Mouse (Mus musculus) hindbrain, embryonic 15.5 days (tissue): ENCODE measurements at regions not wholly inside any gene's neighbourhood (a gene's known extent, or its start where the extent isn't known, plus 50 kb on each side); places are given as distances from the start of the nearest gene placed in this dataset.

Experiments
- ATAC-seq: fragments of 200-750 bp; cut with Nextera tagmentation; 2 replicates; pipeline ENCODE4 v1.8.0; 2017; ENCODE audit warnings: low read depth, moderate number of reproducible peaks, moderate TSS enrichment; ENCODE audit not compliant: low FRiP score
- H3K27ac ChIP-seq: fragments of 300-500 bp; sonication (generic); replicated peaks from 2 replicates; pipeline ENCODE4 v1.5.1; 2015; ENCODE audit warnings: mild to moderate bottlenecking, inconsistent platforms
- H3K27me3 ChIP-seq: fragments of 300-500 bp; sonication (generic); 2 replicates; pipeline ENCODE4 v1.6.1; 2015; ENCODE audit warnings: control low read depth, inconsistent platforms
- H3K36me3 ChIP-seq: fragments of 300-500 bp; sonication (generic); 2 replicates; pipeline ENCODE4 v1.6.1; 2015; ENCODE audit warnings: control low read depth, inconsistent platforms
- H3K4me1 ChIP-seq: fragments of 300-500 bp; sonication (generic); replicated peaks from 2 replicates; pipeline ENCODE4 v1.6.1; 2015; ENCODE audit warnings: control low read depth, inconsistent platforms
- H3K4me2 ChIP-seq: fragments of 300-500 bp; sonication (generic); 2 replicates; pipeline ENCODE4 v1.6.1; 2015; ENCODE audit warnings: moderate library complexity, mild to moderate bottlenecking, inconsistent platforms
- H3K4me3 ChIP-seq: fragments of 300-500 bp; sonication (generic); 2 replicates; pipeline ENCODE4 v1.5.1; 2015; ENCODE audit warnings: mild to moderate bottlenecking, inconsistent platforms
- H3K9ac ChIP-seq: fragments of 300-500 bp; sonication (generic); 2 replicates; pipeline ENCODE4 v1.6.1; 2015; ENCODE audit warnings: inconsistent platforms
- H3K9me3 ChIP-seq: fragments of 300-500 bp; sonication (generic); 2 replicates; pipeline ENCODE4 v1.6.1; 2016; ENCODE audit warnings: control low read depth, inconsistent platforms
- WGBS: fragments of 180-500 bp; shearing (Covaris S2); methylation state at CpG from one replicate; pipeline ENCODE4 v1.1.7; 2015; 5-methylcytosine and 5-hydroxymethylcytosine counted together

DNA sequence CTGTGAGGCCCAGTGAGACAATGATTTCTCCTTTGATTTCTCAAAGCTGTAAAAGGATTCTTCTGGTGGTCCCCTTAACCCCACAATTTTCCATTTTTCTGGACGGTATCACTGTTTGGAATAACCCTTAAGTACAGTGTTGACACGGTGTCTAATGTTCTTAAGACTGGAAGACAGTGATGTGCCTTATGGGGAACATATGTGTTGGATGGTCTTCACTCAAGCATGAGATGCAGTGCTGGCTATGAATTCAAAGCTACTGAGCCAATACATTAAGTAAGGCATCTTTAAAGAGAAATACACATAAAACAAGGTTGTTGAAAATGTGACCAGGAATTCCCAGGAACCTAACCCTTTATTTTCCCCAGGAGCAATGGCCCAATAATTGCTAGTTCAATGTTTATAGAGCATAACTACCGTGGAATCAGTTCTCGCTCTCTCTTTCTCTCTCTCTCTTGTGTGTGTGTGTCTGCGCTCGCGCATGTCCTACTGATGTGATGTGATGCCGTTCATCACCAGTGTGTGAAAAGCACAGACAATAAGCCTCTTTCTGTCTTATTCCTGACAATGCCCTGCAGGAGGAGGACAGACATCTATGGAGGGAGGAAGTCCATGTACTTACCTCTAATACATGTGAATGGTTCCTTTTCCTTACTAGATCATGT, 125.4 kb upstream of the Peli1 start:
- ATAC-seq = no peak
- WGBS = 55% methylated on average over 8 of the region's 8 CpGs
- Histone ChIP-seq H3K4me3 (no peak overlapping the region), H3K36me3 (no peaks in the 10 kb centered on the region), H3K27me3 (no peaks in the 10 kb centered on the region), H3K9me3 (no peaks in the 10 kb centered on the region), H3K27ac (no peak overlapping the region), H3K4me1 (0 out of 2 replicates have a peak, but pooled peaks cover 3% of the 10 kb centered on the region), H3K4me2 (no peak overlapping the region), H3K9ac (no peak overlapping the region)

DNA sequence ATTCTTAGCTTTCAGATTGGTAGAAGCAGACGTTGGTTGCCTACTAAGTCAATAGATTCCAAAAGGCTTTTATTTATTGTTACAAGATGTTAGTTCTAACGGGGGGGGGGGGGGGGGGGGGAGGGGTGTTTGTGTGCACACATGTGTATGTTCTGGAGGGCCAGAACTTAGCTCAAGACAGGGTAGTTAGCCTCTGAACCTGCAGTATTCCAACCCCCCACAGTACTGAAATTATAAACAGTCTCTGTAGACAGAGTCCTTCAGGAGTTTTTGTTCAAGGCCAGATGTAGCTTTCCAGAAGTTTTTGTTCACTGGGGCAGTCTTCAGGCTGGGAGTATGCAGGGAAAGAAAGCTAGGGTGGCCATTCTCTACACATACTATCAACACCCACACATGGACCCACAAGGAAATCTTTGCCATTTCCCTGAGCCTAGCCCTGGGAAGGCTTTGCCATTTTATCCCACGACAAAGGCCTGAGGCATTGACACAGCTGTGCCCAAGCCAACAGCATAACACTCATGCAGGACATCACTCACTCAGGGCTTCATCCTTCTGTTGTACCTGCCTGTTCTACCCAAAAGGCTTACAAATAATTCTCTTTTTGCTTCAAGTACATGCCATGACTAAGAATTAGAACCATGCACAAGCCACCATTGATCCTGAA, 123.6 kb upstream of the Peli1 start:
- H3K27ac ChIP-seq = no peak overlapping the region
- H3K36me3 ChIP-seq = no peaks in the 10 kb centered on the region
- WGBS = 32% methylated on average over 3 of the region's 3 CpGs
- no peaks in the 10 kb centered on the region for H3K9me3 ChIP-seq
- H3K4me2 ChIP-seq = no peak overlapping the region
- no peak overlapping the region for H3K4me3 ChIP-seq
- no peaks in the 10 kb centered on the region for H3K27me3 ChIP-seq
- H3K9ac ChIP-seq = no peak overlapping the region
- peak; percentile 34; the same call in 1 of the 2 replicates for ATAC-seq
- 0 out of 2 replicates have a peak, but pooled peaks cover 3% of the 10 kb centered on the region for H3K4me1 ChIP-seq

DNA sequence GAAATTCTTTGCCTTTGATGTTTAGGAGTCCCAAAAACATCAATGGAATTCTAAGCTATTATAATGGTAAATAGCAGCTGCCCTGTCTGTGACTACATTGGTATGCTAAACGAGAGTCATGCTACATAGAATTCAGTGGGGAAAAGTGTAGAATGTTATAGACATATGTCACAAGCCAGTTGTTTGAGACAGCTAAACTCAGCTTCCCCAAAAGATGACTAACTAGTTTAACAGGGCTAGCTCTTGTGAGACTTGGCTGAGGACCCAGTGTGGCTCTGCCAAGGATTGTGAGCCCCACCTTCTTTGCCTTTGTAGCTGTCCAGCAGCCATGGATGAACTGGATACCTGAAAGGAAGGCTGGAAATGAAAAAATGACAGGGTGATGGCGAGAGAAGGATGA, 122.8 kb upstream of the Peli1 start:
- H3K9me3 ChIP-seq = no peaks in the 10 kb centered on the region
- 25% methylated on average over 2 of the region's 2 CpGs for WGBS
- ATAC-seq = no peak

DNA sequence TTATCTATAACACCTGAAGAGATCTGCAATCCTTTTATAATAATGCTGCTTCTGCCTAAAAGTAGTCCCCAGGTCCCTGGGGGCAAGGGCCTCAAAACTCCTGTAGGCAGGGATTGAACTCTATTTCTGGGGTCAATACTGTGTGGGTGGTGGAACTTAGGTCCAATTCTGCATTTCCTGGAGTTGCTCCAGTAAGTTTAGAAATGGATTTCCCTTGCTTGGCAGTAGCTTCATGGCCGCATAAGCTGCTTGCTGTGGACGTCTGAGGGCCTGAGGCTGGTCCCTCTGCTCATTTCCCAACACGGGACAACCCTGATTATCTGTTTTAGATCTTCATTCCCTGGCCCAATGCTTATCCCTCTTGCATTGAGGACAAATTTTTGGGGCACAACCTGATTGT, 118.0 kb upstream of the Peli1 start:
- no peaks in the 10 kb centered on the region for H3K27me3 ChIP-seq
- H3K36me3 ChIP-seq = no peaks in the 10 kb centered on the region
- 80% methylated on average over 3 of the region's 3 CpGs for WGBS
- no peak overlapping the region for H3K27ac ChIP-seq
- H3K9me3 ChIP-seq = no peaks in the 10 kb centered on the region
- ATAC-seq = no peak
- no peaks in the 10 kb centered on the region for H3K4me1 ChIP-seq
- H3K9ac ChIP-seq = no peak overlapping the region
- no peak overlapping the region for H3K4me2 ChIP-seq
- no peak overlapping the region for H3K4me3 ChIP-seq

More for the DNA sequence above, 122.8 kb upstream of the Peli1 start:
- Histone ChIP-seq H3K4me2 (no peak overlapping the region), H3K36me3 (no peaks in the 10 kb centered on the region), H3K9ac (no peak overlapping the region), H3K27me3 (no peaks in the 10 kb centered on the region), H3K27ac (no peak overlapping the region), H3K4me3 (no peak overlapping the region), H3K4me1 (0 out of 2 replicates have a peak, but pooled peaks cover 3% of the 10 kb centered on the region)

DNA sequence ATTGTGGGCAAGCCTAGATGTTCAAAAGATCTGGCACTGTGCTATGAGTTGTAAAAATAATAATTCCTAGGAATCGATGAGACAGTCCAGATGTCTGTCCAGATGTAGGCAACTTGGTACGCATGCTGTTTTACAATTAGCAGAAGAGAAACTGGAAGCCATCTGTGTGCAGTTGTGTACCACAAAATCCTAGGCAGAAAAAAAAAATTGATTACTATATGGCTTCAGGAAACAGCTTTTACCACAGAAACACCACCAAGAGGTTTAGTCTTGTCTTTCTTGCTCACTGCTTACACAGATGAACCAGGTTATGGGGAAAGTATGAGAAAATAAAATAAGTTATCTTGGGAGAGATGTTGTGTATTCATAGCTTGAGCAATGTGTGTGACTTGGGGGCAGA, 109.5 kb upstream of the Peli1 start:
- Histone ChIP-seq H3K27ac (no peak overlapping the region), H3K9ac (no peak overlapping the region), H3K4me1 (0 out of 2 replicates have a peak, but pooled peaks cover 5% of the 10 kb centered on the region), H3K9me3 (no peaks in the 10 kb centered on the region), H3K27me3 (no peaks in the 10 kb centered on the region), H3K4me3 (no peak overlapping the region), H3K36me3 (no peaks in the 10 kb centered on the region), H3K4me2 (no peak overlapping the region)
- ATAC-seq = no peak
- WGBS = 83% methylated on average over 2 of the region's 2 CpGs

DNA sequence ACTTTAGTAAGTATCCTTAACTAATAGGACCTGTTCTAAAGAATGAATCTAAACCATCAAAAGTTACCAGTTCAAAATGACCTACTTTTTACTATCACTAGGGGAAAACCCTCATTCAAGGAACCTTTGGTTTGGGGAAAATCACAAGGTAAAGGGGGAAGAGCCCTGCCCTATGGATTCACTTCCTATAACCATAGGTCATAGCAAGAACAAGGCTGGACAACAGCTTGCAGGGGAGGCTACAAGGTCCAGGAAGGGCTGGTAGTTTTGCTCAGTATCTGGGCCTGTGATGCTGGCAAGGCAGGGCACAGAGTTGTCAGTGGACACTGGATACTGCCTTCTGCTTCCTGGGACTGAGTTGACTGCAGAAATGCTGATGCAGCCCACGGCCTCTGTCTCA, 109.1 kb upstream of the Peli1 start:
- no peak overlapping the region for H3K4me3 ChIP-seq
- H3K4me1 ChIP-seq = peaks cover 8% of the 10 kb centered on the region
- no peaks in the 10 kb centered on the region for H3K9me3 ChIP-seq
- no peak overlapping the region for H3K9ac ChIP-seq
- ATAC-seq = no peak
- H3K4me2 ChIP-seq = no peak overlapping the region
- no peaks in the 10 kb centered on the region for H3K36me3 ChIP-seq
- no peaks in the 10 kb centered on the region for H3K27me3 ChIP-seq
- H3K27ac ChIP-seq = no peak overlapping the region
- WGBS = 100% methylated on average over 1 of the region's 1 CpGs

DNA sequence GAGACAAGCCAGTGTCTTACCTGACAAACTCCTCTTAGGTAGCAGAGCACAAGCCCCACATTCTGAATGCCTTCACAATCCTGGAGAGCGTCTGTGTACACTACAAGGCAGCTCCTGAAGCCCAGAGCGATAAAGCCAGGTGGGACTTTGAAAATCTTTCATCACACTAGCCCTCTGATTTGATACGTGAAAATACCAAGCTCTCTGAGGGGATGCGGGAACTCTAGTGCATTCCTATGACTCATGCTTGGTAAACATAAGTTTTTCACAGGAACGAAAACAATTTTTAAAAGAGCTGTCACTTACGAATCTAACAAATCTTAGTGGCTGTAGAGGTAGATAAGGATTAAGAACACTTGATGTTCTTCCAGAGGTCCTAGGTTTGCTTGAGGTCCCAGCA, 108.6 kb upstream of the Peli1 start:
- H3K4me1 ChIP-seq = peaks cover 13% of the 10 kb centered on the region

DNA sequence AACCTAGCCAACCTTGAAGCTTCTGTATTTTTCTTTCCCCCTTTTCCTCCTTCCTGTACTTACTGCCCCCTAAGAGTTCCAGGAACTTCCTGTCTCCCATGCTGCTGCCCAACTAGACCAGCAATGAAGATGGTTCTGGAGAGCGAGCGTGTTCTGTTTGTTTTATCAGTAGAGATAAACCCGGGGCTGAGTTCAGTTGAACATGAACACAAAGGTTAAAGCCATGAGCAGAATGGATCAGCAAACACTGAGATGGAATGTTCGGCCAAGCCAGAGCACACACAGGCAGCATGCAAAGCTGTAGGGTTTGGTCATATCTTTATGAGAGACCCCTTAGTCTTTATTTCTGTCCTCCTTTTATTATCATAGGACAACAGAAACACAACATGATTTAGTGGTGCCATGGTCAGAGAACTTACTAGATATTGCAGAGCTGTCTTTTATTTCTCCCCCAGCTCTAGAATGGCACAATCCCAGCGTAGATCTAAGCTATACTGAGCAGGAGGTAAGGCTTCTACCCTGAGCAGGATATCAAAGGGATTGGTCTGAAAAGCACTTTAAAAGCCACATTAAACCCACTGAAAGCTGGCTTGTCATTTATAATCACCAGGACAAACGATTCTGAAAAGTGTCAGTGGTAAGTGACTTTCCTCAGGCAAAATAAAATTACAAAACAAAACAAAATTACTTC, 105.9 kb upstream of the Peli1 start:
- no peaks in the 10 kb centered on the region for H3K36me3 ChIP-seq
- peaks cover 28% of the 10 kb centered on the region for H3K4me1 ChIP-seq
- no peak for ATAC-seq
- no peak overlapping the region for H3K9ac ChIP-seq
- no peak overlapping the region for H3K27ac ChIP-seq
- no peaks in the 10 kb centered on the region for H3K27me3 ChIP-seq
- 61% methylated on average over 6 of the region's 6 CpGs for WGBS
- no peak overlapping the region for H3K4me3 ChIP-seq
- H3K4me2 ChIP-seq = no peak overlapping the region
- no peaks in the 10 kb centered on the region for H3K9me3 ChIP-seq

More for the DNA sequence above, 108.6 kb upstream of the Peli1 start:
- no peaks in the 10 kb centered on the region for H3K9me3 ChIP-seq
- no peak overlapping the region for H3K9ac ChIP-seq
- no peaks in the 10 kb centered on the region for H3K27me3 ChIP-seq
- H3K4me2 ChIP-seq = no peak overlapping the region
- no peaks in the 10 kb centered on the region for H3K36me3 ChIP-seq
- H3K27ac ChIP-seq = no peak overlapping the region
- 91% methylated on average over 6 of the region's 6 CpGs for WGBS
- H3K4me3 ChIP-seq = no peak overlapping the region
- no peak for ATAC-seq

DNA sequence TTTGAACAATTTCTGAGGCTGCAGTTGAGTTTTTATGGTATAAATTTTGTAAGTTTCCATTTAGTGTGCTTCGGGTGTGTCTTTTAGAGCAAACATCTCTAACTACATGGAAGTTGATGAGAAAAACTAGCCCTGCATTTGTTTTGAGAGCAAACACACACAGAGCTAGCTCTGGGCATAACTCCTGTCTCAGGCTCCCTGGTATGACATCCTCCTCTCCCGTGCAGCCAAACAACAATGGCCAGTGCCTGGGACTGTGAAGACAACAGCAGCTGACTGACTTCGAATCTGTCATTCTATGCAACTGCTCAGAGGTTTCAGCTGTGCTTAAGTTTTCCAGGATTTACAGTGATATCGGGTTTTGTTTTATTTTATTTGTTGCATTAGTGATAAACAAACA, 105.3 kb upstream of the Peli1 start:
- no peaks in the 10 kb centered on the region for H3K27me3 ChIP-seq
- H3K27ac ChIP-seq = no peak overlapping the region
- 43% methylated on average over 4 of the region's 4 CpGs for WGBS
- H3K4me3 ChIP-seq = no peak overlapping the region
- no peak for ATAC-seq
- H3K36me3 ChIP-seq = no peaks in the 10 kb centered on the region
- H3K4me1 ChIP-seq = peaks cover 28% of the 10 kb centered on the region
- H3K9ac ChIP-seq = no peak overlapping the region
- H3K4me2 ChIP-seq = no peak overlapping the region
- H3K9me3 ChIP-seq = no peaks in the 10 kb centered on the region

DNA sequence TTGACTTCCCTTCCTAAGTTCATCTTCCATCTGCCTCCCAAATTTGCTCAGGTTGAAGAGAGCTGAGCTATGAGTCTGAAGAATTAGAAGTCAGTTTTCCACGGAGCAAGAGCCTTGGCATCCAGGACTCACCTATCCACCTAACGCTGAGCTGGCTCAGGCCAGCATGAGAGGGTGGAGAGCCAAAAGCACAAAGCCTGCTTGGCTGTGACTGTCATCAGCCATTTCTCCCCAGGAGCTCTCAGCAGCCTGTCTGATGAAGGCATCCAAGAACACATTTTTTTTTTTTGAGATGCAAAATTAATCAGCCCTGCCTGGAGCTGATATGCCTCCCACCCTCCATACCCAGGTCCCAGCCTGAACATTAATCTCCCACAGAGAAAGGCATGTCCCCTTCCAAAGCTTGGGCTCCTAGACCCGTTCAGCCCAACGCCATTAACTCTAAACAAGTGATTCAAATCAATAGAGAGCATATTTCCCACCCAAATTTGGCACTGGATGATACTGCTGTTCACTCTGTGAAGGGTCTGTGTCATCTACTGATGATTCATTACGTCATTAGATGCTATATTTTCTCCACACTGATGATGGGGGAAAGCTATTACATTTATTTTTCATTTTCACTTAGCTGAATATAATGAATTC, 103.8 kb upstream of the Peli1 start:
- Histone ChIP-seq H3K27ac (peak overlapping the region; percentile 86), H3K4me2 (peak overlapping the region; percentile 47), H3K4me1 (peaks cover 28% of the 10 kb centered on the region), H3K9ac (no peak overlapping the region), H3K4me3 (peak overlapping the region; percentile 22; the same call in 1 of the 2 replicates), H3K36me3 (no peaks in the 10 kb centered on the region), H3K9me3 (no peaks in the 10 kb centered on the region), H3K27me3 (no peaks in the 10 kb centered on the region)
- WGBS = 40% methylated on average over 5 of the region's 5 CpGs
- ATAC-seq = peak; percentile 81

DNA sequence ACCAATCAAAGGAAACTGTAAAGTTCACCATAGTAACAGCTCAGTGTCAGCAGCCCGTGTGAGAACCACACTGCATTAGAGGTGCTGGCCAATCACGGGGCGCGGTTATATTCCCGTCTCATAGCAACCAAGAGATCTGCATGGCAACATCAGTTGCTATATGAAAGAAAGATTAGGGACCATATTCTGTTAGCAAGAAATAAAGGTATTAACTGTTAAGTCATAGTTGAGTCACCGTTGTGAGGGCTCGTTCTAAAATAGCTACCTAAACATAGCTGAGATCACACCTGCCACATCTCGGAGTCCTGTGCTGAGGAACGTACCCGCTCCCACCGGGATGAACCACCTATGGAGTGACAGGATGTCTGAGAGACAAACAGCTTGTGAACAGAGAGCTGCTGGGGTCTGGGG, 103.2 kb upstream of the Peli1 start:
- Histone ChIP-seq H3K4me3 (peak overlapping the region; percentile 22), H3K4me2 (peak overlapping the region; percentile 47), H3K27me3 (no peaks in the 10 kb centered on the region), H3K27ac (peak overlapping the region; percentile 86), H3K9me3 (no peaks in the 10 kb centered on the region), H3K4me1 (peaks cover 28% of the 10 kb centered on the region), H3K9ac (no peak overlapping the region), H3K36me3 (no peaks in the 10 kb centered on the region)
- ATAC-seq = peak; percentile 97
- 33% methylated on average over 11 of the region's 11 CpGs for WGBS

DNA sequence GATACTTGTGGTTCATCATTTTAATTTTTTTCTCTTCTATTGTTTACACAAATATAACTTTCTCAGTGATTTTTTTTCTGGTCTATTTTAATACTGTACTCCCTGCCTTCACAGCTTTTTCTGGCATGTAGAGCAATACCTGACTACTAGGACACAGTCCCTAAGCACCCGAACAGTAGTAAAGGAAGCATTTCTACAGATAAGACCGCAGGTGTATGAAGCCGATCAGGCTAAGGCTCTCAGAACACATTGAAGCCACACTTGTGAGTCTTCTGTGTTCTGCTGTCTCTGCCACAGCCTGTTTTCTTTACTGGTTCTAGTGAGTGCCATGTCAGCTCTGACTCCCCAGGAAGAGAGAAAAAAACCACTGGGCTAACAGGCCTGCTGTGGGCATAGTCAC, 102.2 kb upstream of the Peli1 start:
- Histone ChIP-seq H3K9me3 (no peaks in the 10 kb centered on the region), H3K27ac (no peak overlapping the region; the same call in 1 of the 2 replicates), H3K4me2 (no peak overlapping the region), H3K36me3 (no peaks in the 10 kb centered on the region), H3K9ac (no peak overlapping the region), H3K4me1 (peaks cover 28% of the 10 kb centered on the region), H3K27me3 (no peaks in the 10 kb centered on the region), H3K4me3 (no peak overlapping the region)
- ATAC-seq = no peak
- 91% methylated on average over 3 of the region's 3 CpGs for WGBS
